10 mouse cellular contexts compared by ENCODE assay signal in the genomic region with DNA sequence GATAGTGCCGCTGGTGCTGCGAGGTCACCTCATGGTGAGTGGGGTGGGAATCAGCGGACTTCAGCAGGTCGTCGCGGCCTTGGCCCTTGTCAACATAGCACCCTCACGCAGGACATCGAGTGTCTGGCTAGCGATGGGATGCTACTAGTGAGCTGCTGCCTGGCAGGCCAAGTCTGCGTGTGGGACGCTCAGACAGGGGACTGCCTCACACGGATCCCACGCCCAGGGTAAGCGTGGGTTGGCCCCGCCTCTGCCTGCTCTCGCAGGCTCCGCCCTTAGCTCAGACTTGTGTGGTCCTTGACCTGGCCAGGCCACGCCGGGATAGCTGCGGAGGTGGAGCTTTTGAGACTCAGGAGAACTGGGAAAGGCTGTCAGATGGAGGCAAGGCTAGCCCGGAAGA. TPM values are rescaled to one million over a fixed set of nuclear protein-coding genes. Genes with fewer than 3 reads are reported as not detected.
DNase-seq lines count a peak whose midpoint lies in the region; ATAC-seq and TF ChIP-seq lines count a peak whose summit lies in the region.
"Had no signal": no experiment of that assay in that cellular context is flagged by ENCODE, and none has a peak within 500 bp of the region (broad histone marks: within the 10 kb centered on the region; RNA-seq: fewer than 3 reads in every experiment).

No protein-coding gene starts in this region.

- no peak overlapping the region for H3K27ac ChIP-seq in forebrain, embryonic 13.5 days
- H3K27ac ChIP-seq in forebrain, embryonic 16.5 days (ENCODE audit: low read length): no peak overlapping the region
- H3K27ac ChIP-seq in midbrain, embryonic 12.5 days (replicated peaks): no peak overlapping the region
- H3K27ac ChIP-seq in midbrain, embryonic 15.5 days: no peak overlapping the region
- peak overlapping the region; percentile 46 for H3K27ac ChIP-seq in limb, embryonic 10.5 days
- H3K27ac ChIP-seq in stomach, postnatal 0 days (replicated peaks): no peak overlapping the region
- H3K27ac ChIP-seq: left cerebral cortex, adult 2 months had no signal

- no peaks in the 10 kb centered on the region for H3K9me3 ChIP-seq in forebrain, embryonic 13.5 days (replicated peaks)
- no peaks in the 10 kb centered on the region for H3K9me3 ChIP-seq in forebrain, embryonic 16.5 days (ENCODE audit: control insufficient read depth, low read length)
- no peaks in the 10 kb centered on the region for H3K9me3 ChIP-seq in midbrain, embryonic 12.5 days
- no peaks in the 10 kb centered on the region for H3K9me3 ChIP-seq in midbrain, embryonic 15.5 days
- no peaks in the 10 kb centered on the region for H3K9me3 ChIP-seq in limb, embryonic 10.5 days (replicated peaks)
- no peaks in the 10 kb centered on the region for H3K9me3 ChIP-seq in stomach, postnatal 0 days (ENCODE audit: control insufficient read depth, low read length)

- H3K36me3 ChIP-seq in forebrain, embryonic 13.5 days (ENCODE audit: poor library complexity, severe bottlenecking): peaks cover 96% of the 10 kb centered on the region
- peaks cover 32% of the 10 kb centered on the region for H3K36me3 ChIP-seq in forebrain, embryonic 16.5 days (ENCODE audit: control insufficient read depth, insufficient read depth)
- H3K36me3 ChIP-seq in midbrain, embryonic 12.5 days: peaks cover 86% of the 10 kb centered on the region
- H3K36me3 ChIP-seq in midbrain, embryonic 15.5 days (replicated peaks): peaks cover 57% of the 10 kb centered on the region
- H3K36me3 ChIP-seq in limb, embryonic 10.5 days: peaks cover 96% of the 10 kb centered on the region
- peaks cover 25% of the 10 kb centered on the region for H3K36me3 ChIP-seq in stomach, postnatal 0 days (ENCODE audit: control insufficient read depth, insufficient read depth, low read length)

- ATAC-seq in forebrain, embryonic 13.5 days: 0 out of 2 replicates have a peak, but pooled peaks have one; percentile 6
- ATAC-seq in forebrain, embryonic 16.5 days: no peak
- peak; percentile 52 for ATAC-seq in midbrain, embryonic 12.5 days (ENCODE audit: low FRiP score, low read depth)
- ATAC-seq in midbrain, embryonic 15.5 days (replicated peaks): no peak
- ATAC-seq in stomach, postnatal 0 days (ENCODE audit: low FRiP score, low TSS enrichment): peak; percentile 47; the same call in 1 of the 2 replicates
- ATAC-seq: forebrain, postnatal 0 days had no signal

- no peak for TF ChIP-seq EP300 in stomach, postnatal 0 days (optimal IDR thresholded peaks at IDR 0.05)

- H3K27me3 ChIP-seq in forebrain, embryonic 13.5 days: no peaks in the 10 kb centered on the region
- H3K27me3 ChIP-seq in forebrain, embryonic 16.5 days (replicated peaks; ENCODE audit: control insufficient read depth, insufficient read depth, low read length): no peaks in the 10 kb centered on the region
- H3K27me3 ChIP-seq in midbrain, embryonic 12.5 days: no peaks in the 10 kb centered on the region
- H3K27me3 ChIP-seq in midbrain, embryonic 15.5 days (replicated peaks): no peaks in the 10 kb centered on the region
- H3K27me3 ChIP-seq in limb, embryonic 10.5 days (ENCODE audit: low read depth, poor library complexity, severe bottlenecking): no peaks in the 10 kb centered on the region
- H3K27me3 ChIP-seq in stomach, postnatal 0 days (ENCODE audit: control insufficient read depth, insufficient read depth, low read length): no peaks in the 10 kb centered on the region

- no peak overlapping the region for H3K4me3 ChIP-seq in forebrain, embryonic 13.5 days
- H3K4me3 ChIP-seq in forebrain, embryonic 16.5 days (replicated peaks; ENCODE audit: low read length): no peak overlapping the region
- no peak overlapping the region for H3K4me3 ChIP-seq in midbrain, embryonic 12.5 days
- H3K4me3 ChIP-seq in midbrain, embryonic 15.5 days: no peak overlapping the region
- H3K4me3 ChIP-seq in limb, embryonic 10.5 days: peak overlapping the region; percentile 19
- H3K4me3 ChIP-seq in stomach, postnatal 0 days (ENCODE audit: low read depth, low read length): no peak overlapping the region
- H3K4me3 ChIP-seq: left cerebral cortex, adult 2 months had no signal

- no peak for TF ChIP-seq CTCF in stomach, postnatal 0 days (IDR thresholded peaks at IDR 0.05; ENCODE audit: low read depth)

- 44% methylated on average over 21 of the region's 21 CpGs for WGBS in forebrain, embryonic 13.5 days
- WGBS in forebrain, embryonic 16.5 days: 51% methylated on average over 21 of the region's 21 CpGs
- 49% methylated on average over 21 of the region's 21 CpGs for WGBS in midbrain, embryonic 12.5 days
- 39% methylated on average over 21 of the region's 21 CpGs for WGBS in midbrain, embryonic 15.5 days
- 36% methylated on average over 21 of the region's 21 CpGs for WGBS in limb, embryonic 10.5 days
- 42% methylated on average over 21 of the region's 21 CpGs for WGBS in stomach, postnatal 0 days

- DNase-seq in limb, embryonic 10.5 days (ENCODE audit: low spot score): no peak
- peak; percentile 50 for DNase-seq in stomach, postnatal 0 days (ENCODE audit: low spot score)
- DNase-seq in layer of hippocampus, adult 11-12 months (ENCODE audit: low spot score): no peak
- no peak for DNase-seq in layer of hippocampus, adult 9-11 months
- DNase-seq: forebrain, postnatal 0 days had no signal

- H3K9ac ChIP-seq in forebrain, embryonic 13.5 days: no peak overlapping the region
- no peak overlapping the region for H3K9ac ChIP-seq in forebrain, embryonic 16.5 days (replicated peaks; ENCODE audit: low read depth, low read length)
- H3K9ac ChIP-seq in midbrain, embryonic 12.5 days (replicated peaks): no peak overlapping the region
- no peak overlapping the region for H3K9ac ChIP-seq in midbrain, embryonic 15.5 days
- H3K9ac ChIP-seq in stomach, postnatal 0 days (ENCODE audit: low read length): no peak overlapping the region
- H3K9ac ChIP-seq: forebrain, postnatal 0 days had no signal

- H3K4me2 ChIP-seq in forebrain, embryonic 13.5 days: no peak overlapping the region
- no peak overlapping the region for H3K4me2 ChIP-seq in forebrain, embryonic 16.5 days (ENCODE audit: low read length)
- no peak overlapping the region for H3K4me2 ChIP-seq in midbrain, embryonic 12.5 days (replicated peaks)
- no peak overlapping the region for H3K4me2 ChIP-seq in midbrain, embryonic 15.5 days
- no peak overlapping the region for H3K4me2 ChIP-seq in stomach, postnatal 0 days (replicated peaks; ENCODE audit: low read depth)

- H3K4me1 ChIP-seq in forebrain, embryonic 13.5 days: no peaks in the 10 kb centered on the region
- H3K4me1 ChIP-seq in forebrain, embryonic 16.5 days (replicated peaks; ENCODE audit: control insufficient read depth, insufficient read depth, low read length): no peaks in the 10 kb centered on the region
- no peaks in the 10 kb centered on the region for H3K4me1 ChIP-seq in midbrain, embryonic 12.5 days
- no peaks in the 10 kb centered on the region for H3K4me1 ChIP-seq in midbrain, embryonic 15.5 days
- H3K4me1 ChIP-seq in limb, embryonic 10.5 days: peaks cover 11% of the 10 kb centered on the region
- H3K4me1 ChIP-seq in stomach, postnatal 0 days (replicated peaks; ENCODE audit: control insufficient read depth, insufficient read depth): no peaks in the 10 kb centered on the region

RNA-seq across cellular contexts. Expression of a gene that starts 27.4 kb away (rescaled TPM):
- polyA plus RNA-seq in forebrain, embryonic 13.5 days (2015; fragmentation: Nextera tagmentation; extraction: Ambion mirVana): 18.7 and 20.1 TPM in 2 replicates
- polyA plus RNA-seq in forebrain, embryonic 16.5 days (2015; fragmentation: Nextera tagmentation; extraction: Ambion mirVana): 21.3 and 27.2 TPM in 2 replicates
- polyA plus RNA-seq in midbrain, embryonic 12.5 days (2016; fragmentation: Nextera tagmentation; extraction: Ambion mirVana): 18.2 and 21.5 TPM in 2 replicates
- 25.8 and 27.8 TPM in 2 replicates for polyA plus RNA-seq in midbrain, embryonic 15.5 days (2015; fragmentation: Nextera tagmentation; extraction: Ambion mirVana)
- polyA plus RNA-seq in limb, embryonic 10.5 days (2016; fragmentation: Nextera tagmentation; extraction: Ambion mirVana): 18.0 and 18.5 TPM in 2 replicates
- polyA plus RNA-seq in stomach, postnatal 0 days (2015; fragmentation: Nextera tagmentation; extraction: Ambion mirVana): 6.3 and 7.8 TPM in 2 replicates

RNA-seq across cellular contexts. Expression of a gene that starts 38.9 kb away (rescaled TPM):
- polyA plus RNA-seq in forebrain, embryonic 13.5 days (2015; fragmentation: Nextera tagmentation; extraction: Ambion mirVana): 0.22 and 0.96 TPM in 2 replicates
- polyA plus RNA-seq in forebrain, embryonic 16.5 days (2015; fragmentation: Nextera tagmentation; extraction: Ambion mirVana): 0.51 and 1.2 TPM in 2 replicates
- 1.1 and 2.8 TPM in 2 replicates for polyA plus RNA-seq in midbrain, embryonic 12.5 days (2016; fragmentation: Nextera tagmentation; extraction: Ambion mirVana)
- 1.1 and 2.3 TPM in 2 replicates for polyA plus RNA-seq in midbrain, embryonic 15.5 days (2015; fragmentation: Nextera tagmentation; extraction: Ambion mirVana)
- polyA plus RNA-seq in limb, embryonic 10.5 days (2016; fragmentation: Nextera tagmentation; extraction: Ambion mirVana): not detected in 2 replicates
- 2.4 and 2.5 TPM in 2 replicates for polyA plus RNA-seq in stomach, postnatal 0 days (2015; fragmentation: Nextera tagmentation; extraction: Ambion mirVana)

RNA-seq across cellular contexts. Expression of a gene that starts 47.6 kb away (rescaled TPM):
- 34.8 and 41.9 TPM in 2 replicates for polyA plus RNA-seq in forebrain, embryonic 13.5 days (2015; fragmentation: Nextera tagmentation; extraction: Ambion mirVana)
- polyA plus RNA-seq in forebrain, embryonic 16.5 days (2015; fragmentation: Nextera tagmentation; extraction: Ambion mirVana): 51.1 and 51.4 TPM in 2 replicates
- 39.3 and 44.2 TPM in 2 replicates for polyA plus RNA-seq in midbrain, embryonic 12.5 days (2016; fragmentation: Nextera tagmentation; extraction: Ambion mirVana)
- polyA plus RNA-seq in midbrain, embryonic 15.5 days (2015; fragmentation: Nextera tagmentation; extraction: Ambion mirVana): 64.9 and 65.2 TPM in 2 replicates
- 37.9 and 41.7 TPM in 2 replicates for polyA plus RNA-seq in limb, embryonic 10.5 days (2016; fragmentation: Nextera tagmentation; extraction: Ambion mirVana)
- polyA plus RNA-seq in stomach, postnatal 0 days (2015; fragmentation: Nextera tagmentation; extraction: Ambion mirVana): 31.6 and 32.9 TPM in 2 replicates

Comparison
In these comparisons a context has a peak if more than half of its experiments do, and no peak if none do; other contexts are left out.
1. ATAC-seq: peak in forebrain, embryonic 13.5 days (single experiment), midbrain, embryonic 12.5 days (single experiment) and stomach, postnatal 0 days (single experiment); none in forebrain, embryonic 16.5 days (single experiment) and midbrain, embryonic 15.5 days (single experiment).